Mouse (Mus musculus) midbrain, embryonic 11.5 days (tissue): ENCODE measurements around the gene Upf2. TPM values are rescaled to one million over a fixed set of nuclear protein-coding genes. Genes with fewer than 3 reads are reported as not detected.
A peak's percentile ranks its signal among the peaks of the same experiment; 100 is the strongest.

ENCODE experiments used
- ATAC-seq: fragments of 200-750 bp; cut with Nextera tagmentation; 2 replicates; pipeline ENCODE4 v1.8.0; 2017; ENCODE audit warnings: moderate TSS enrichment, moderate library complexity; ENCODE audit not compliant: low FRiP score
- DNase-seq: peaks from one replicate; pipeline ENCODE4 v3.0.0; 2015; ENCODE audit warnings: low spot score; ENCODE audit errors: missing footprints
- H3K27ac ChIP-seq: fragments of 300-500 bp; sonication (generic); 2 replicates; pipeline ENCODE4 v1.5.1; 2014; ENCODE audit warnings: low read depth, low read length
- H3K27me3 ChIP-seq: fragments of 300-500 bp; sonication (generic); 2 replicates; pipeline ENCODE4 v1.6.1; 2014; ENCODE audit warnings: mild to moderate bottlenecking, low read length, moderate library complexity, mixed read lengths; ENCODE audit not compliant: control insufficient read depth, insufficient read depth
- H3K36me3 ChIP-seq: fragments of 300-500 bp; sonication (generic); 2 replicates; pipeline ENCODE4 v1.6.1; 2014; ENCODE audit warnings: mild to moderate bottlenecking, low read length, moderate library complexity, mixed read lengths; ENCODE audit not compliant: control insufficient read depth, insufficient read depth
- H3K4me1 ChIP-seq: fragments of 300-500 bp; sonication (generic); 2 replicates; pipeline ENCODE4 v1.6.1; 2014; ENCODE audit warnings: low read length; ENCODE audit not compliant: control insufficient read depth, insufficient read depth
- H3K4me2 ChIP-seq: fragments of 300-500 bp; sonication (generic); 2 replicates; pipeline ENCODE4 v1.6.1; 2014; ENCODE audit warnings: mild to moderate bottlenecking, moderate library complexity
- H3K4me3 ChIP-seq: fragments of 300-500 bp; sonication (generic); 2 replicates; pipeline ENCODE4 v1.5.1; 2014; ENCODE audit warnings: low read depth, low read length
- H3K9ac ChIP-seq: fragments of 300-500 bp; sonication (generic); 2 replicates; pipeline ENCODE4 v1.6.1; 2014; ENCODE audit warnings: low read length
- H3K9me3 ChIP-seq: fragments of 300-500 bp; sonication (generic); 2 replicates; pipeline ENCODE4 v1.6.1; 2016; ENCODE audit warnings: low read length; ENCODE audit not compliant: control insufficient read depth
- WGBS: fragments of 180-500 bp; shearing (Covaris S2); extraction: QIAGEN DNeasy Blood & Tissue Kit; methylation state at CpG from one replicate; pipeline ENCODE4 v1.1.7; 2014; 5-methylcytosine and 5-hydroxymethylcytosine counted together
- polyA plus RNA-seq: library from polyadenylated mRNA; unstranded; fragments of >200 nt; fragmentation: Nextera tagmentation; extraction: Ambion mirVana; gene quantifications from 2 replicates; pipeline ENCODE4 v1.2.1, GENCODE M21; 2014

Gene Upf2
- polyA plus RNA-seq, 1 experiment from 2014 or later, result 13.2 TPM

DNA sequence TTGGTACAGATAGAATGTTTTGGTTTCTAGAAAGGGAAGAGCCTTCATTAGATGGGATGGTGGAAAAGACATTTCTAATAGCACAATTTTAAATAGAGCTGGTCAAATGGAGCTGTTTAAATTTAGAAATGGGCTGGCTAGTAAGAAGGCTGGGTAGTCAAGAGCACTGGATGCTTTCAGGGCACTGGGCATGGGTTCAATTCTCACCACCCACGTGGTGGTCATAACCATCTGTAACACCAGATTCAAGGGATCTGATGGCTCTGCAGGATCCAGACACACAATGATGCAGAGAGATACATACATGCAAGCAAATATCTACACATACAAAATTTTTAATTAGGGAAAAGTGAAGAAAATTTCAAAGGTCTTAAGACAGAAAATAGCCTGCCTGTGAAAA, 91.4 kb downstream of the Upf2 start:
- Histone ChIP-seq H3K9ac (no peak overlapping the region), H3K4me1 (no peaks in the 10 kb centered on the region), H3K27me3 (no peaks in the 10 kb centered on the region), H3K4me3 (no peak overlapping the region), H3K36me3 (0 out of 2 replicates have a peak, but pooled peaks cover 3% of the 10 kb centered on the region), H3K9me3 (no peaks in the 10 kb centered on the region), H3K4me2 (no peak overlapping the region), H3K27ac (no peak overlapping the region)
- DNase-seq (no peak), ATAC-seq (no peak)
- WGBS, result 92% methylated on average over 1 of the region's 1 CpGs

DNA sequence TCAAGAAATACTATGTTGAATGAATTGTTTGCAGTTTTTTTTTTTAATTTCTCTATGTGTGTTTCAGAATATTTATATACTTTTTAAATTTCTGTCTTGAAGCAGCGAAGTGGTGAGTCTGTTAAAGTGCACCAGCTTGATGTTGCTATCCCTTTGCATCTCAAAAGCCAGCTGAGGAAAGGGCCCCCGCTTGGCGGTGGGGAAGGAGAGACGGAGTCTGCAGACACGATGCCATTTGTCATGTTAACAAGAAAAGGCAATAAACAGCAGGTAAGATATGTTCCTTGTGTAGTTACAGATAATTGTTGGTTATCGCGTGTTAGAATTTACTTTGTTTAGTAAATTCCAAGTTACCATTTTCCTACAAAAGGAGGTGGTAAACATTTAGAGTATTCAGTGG, 95.5 kb downstream of the Upf2 start:
- Histone ChIP-seq H3K4me3 (no peak overlapping the region), H3K36me3 (peaks cover 10% of the 10 kb centered on the region; the same call in 1 of the 2 replicates), H3K4me1 (no peaks in the 10 kb centered on the region), H3K9ac (no peak overlapping the region), H3K4me2 (no peak overlapping the region), H3K9me3 (no peaks in the 10 kb centered on the region), H3K27ac (no peak overlapping the region), H3K27me3 (no peaks in the 10 kb centered on the region)
- WGBS, result 76% methylated on average over 7 of the region's 7 CpGs
- DNase-seq (peak; percentile 33), ATAC-seq (no peak)

DNA sequence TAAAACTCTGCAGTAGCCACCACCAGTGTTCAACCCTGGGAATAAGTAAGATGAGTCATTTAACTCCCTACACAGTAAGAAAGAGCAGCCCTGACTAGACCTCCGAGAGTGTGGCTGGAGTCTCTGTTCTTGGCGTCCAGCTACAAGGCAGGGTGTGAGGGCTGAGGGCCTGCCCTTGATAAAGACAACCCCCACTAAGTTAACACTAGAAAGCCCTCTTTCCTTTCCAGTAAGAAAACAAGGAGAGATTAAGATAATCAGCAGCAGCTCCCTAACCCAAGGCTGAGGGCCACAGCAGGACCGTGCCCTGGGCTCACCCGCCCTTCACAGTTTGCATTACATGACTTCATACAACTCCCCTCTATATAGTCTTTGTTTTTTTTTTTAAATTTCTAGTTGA, 97.3 kb downstream of the Upf2 start:
- Histone ChIP-seq H3K36me3 (peaks cover 18% of the 10 kb centered on the region), H3K9ac (no peak overlapping the region), H3K9me3 (no peaks in the 10 kb centered on the region), H3K4me2 (no peak overlapping the region), H3K4me3 (no peak overlapping the region), H3K27ac (no peak overlapping the region), H3K27me3 (no peaks in the 10 kb centered on the region), H3K4me1 (no peaks in the 10 kb centered on the region)
- DNase-seq (peak; percentile 35), ATAC-seq (no peak)
- WGBS, result 82% methylated on average over 4 of the region's 4 CpGs

DNA sequence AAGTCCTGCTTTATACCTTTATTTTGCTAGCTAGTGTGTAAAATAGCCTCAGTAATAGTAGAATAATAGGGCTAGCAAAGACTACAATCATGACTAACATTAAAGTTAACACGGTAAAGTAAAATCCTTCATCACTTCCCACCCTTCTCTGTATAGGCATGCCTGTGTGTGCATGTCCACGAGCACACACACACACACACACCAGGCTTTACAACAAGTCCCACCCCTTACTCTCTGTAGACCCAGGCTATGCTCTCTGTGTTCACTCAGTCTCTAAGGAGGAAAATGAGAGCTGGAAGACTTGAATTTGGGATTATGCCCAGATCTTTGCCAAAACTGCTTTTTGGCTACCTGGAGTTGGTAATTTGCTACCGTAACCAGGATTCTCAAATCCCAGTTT, 97.7 kb downstream of the Upf2 start:
- H3K27me3 ChIP-seq, result no peaks in the 10 kb centered on the region
- H3K9ac ChIP-seq, result no peak overlapping the region
- no peak overlapping the region for H3K4me2 ChIP-seq
- DNase-seq, result peak; percentile 23
- WGBS, result 95% methylated on average over 3 of the region's 3 CpGs
- ATAC-seq, result no peak
- H3K36me3 ChIP-seq, result peaks cover 18% of the 10 kb centered on the region
- no peak overlapping the region for H3K4me3 ChIP-seq
- no peaks in the 10 kb centered on the region for H3K9me3 ChIP-seq
- no peak overlapping the region for H3K27ac ChIP-seq
- H3K4me1 ChIP-seq, result no peaks in the 10 kb centered on the region

DNA sequence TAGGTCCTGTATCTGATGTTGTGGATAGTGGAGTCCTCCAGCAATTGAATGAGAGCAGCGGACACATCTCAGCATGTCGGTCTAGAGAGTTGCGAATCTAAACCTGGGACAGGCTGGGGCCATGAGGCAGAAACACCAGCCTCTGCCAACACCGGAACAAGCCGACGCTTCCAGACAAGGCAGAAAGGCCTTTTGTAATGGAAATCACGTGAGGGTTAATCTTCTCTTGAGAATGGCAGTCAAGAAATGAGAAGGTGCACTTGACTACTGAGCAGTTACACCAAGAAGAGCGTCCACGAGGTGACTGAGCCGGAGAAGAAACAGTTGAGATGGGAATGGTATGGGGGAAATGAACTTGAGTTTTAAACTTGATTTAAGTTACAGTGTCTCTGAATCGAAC, 104.2 kb downstream of the Upf2 start:
- WGBS, result 54% methylated on average over 11 of the region's 11 CpGs
- peak; percentile 79 for DNase-seq
- peaks cover 20% of the 10 kb centered on the region for H3K36me3 ChIP-seq

GRCm38 (mm10) chr2:6056518-6056917, 105.2 kb downstream of the Upf2 start:
- no peak overlapping the region for H3K27ac ChIP-seq
- no peak for ATAC-seq
- no peak overlapping the region for H3K9ac ChIP-seq
- no peak overlapping the region for H3K4me2 ChIP-seq
- H3K4me3 ChIP-seq, result no peak overlapping the region
- H3K27me3 ChIP-seq, result no peaks in the 10 kb centered on the region
- 91% methylated on average over 3 of the region's 3 CpGs for WGBS
- no peaks in the 10 kb centered on the region for H3K9me3 ChIP-seq
- H3K4me1 ChIP-seq, result peaks cover 5% of the 10 kb centered on the region
- peaks cover 17% of the 10 kb centered on the region for H3K36me3 ChIP-seq
- DNase-seq, result peak; percentile 8

More for the DNA sequence above, 104.2 kb downstream of the Upf2 start:
- Histone ChIP-seq H3K27me3 (no peaks in the 10 kb centered on the region), H3K9ac (no peak overlapping the region), H3K9me3 (no peaks in the 10 kb centered on the region), H3K4me2 (no peak overlapping the region), H3K27ac (no peak overlapping the region), H3K4me3 (no peak overlapping the region), H3K4me1 (peaks cover 5% of the 10 kb centered on the region)
- no peak for ATAC-seq

GRCm38 (mm10) chr2:6059291-6059690, 108.0 kb downstream of the Upf2 start:
- Histone ChIP-seq H3K4me3 (no peak overlapping the region), H3K27ac (no peak overlapping the region), H3K9me3 (no peaks in the 10 kb centered on the region), H3K27me3 (no peaks in the 10 kb centered on the region), H3K36me3 (peaks cover 6% of the 10 kb centered on the region; the same call in 1 of the 2 replicates), H3K4me1 (peaks cover 5% of the 10 kb centered on the region), H3K4me2 (no peak overlapping the region), H3K9ac (no peak overlapping the region)
- ATAC-seq, result no peak
- peak; percentile 68 for DNase-seq
- WGBS, result 92% methylated on average over 2 of the region's 2 CpGs

DNA sequence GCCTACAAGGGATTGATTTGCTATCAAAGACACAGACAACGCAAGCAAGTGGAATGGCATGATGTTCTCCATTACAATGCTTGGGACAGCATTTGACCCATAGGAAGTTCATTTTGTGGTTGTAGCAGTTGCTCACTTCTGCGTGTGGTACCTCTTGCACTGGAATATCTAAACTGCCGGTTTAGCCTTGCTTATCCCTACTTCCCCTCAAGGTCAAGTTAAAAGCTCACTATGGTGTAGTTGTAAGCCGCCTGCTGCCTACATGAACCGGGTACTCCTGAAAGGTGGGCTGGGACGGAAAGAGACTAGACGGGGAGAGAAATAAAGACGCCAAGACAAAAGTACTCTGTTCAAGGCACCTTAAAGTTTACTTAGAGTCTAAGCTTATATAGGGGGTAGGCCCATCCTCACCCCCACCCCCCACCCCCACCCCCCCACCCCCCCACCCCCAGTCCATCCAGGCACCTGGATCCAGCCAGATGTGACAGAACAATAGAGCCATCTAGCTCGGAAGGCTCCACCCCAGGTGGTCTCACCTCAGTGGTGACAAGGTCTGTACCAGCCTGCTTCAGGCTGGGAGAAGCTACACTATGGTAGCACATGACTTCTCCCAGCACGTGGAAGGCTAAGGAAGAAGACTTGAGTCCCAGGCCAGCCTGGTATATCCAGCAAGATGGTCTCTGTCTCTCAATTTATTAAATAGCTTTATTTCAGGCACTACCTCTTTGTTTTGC, 109.0 kb downstream of the Upf2 start:
- WGBS, result 73% methylated on average over 10 of the region's 10 CpGs
- Histone ChIP-seq H3K27me3 (no peaks in the 10 kb centered on the region), H3K4me2 (no peak overlapping the region), H3K4me1 (peaks cover 4% of the 10 kb centered on the region), H3K36me3 (peaks cover 6% of the 10 kb centered on the region; the same call in 1 of the 2 replicates), H3K27ac (no peak overlapping the region), H3K9ac (no peak overlapping the region), H3K9me3 (no peaks in the 10 kb centered on the region), H3K4me3 (no peak overlapping the region)
- ATAC-seq (no peak), DNase-seq (peak; percentile 68)

- no peak for ATAC-seq
- no peaks in the 10 kb centered on the region for H3K9me3 ChIP-seq
Observed at GRCm38 (mm10) chr2:6067341-6067740, 116.1 kb downstream of the Upf2 start.

More at GRCm38 (mm10) chr2:6067341-6067740, 116.1 kb downstream of the Upf2 start:
- Histone ChIP-seq H3K27me3 (no peaks in the 10 kb centered on the region), H3K9ac (no peak overlapping the region), H3K4me1 (no peaks in the 10 kb centered on the region), H3K36me3 (no peaks in the 10 kb centered on the region), H3K4me3 (no peak overlapping the region), H3K4me2 (no peak overlapping the region), H3K27ac (no peak overlapping the region)
- 81% methylated on average over 6 of the region's 6 CpGs for WGBS
- DNase-seq, result no peak
